Mouse (Mus musculus): ENCODE results near the gene Klhl8.

- TF ChIP-seq POLR2AphosphoS5 (IDR thresholded peaks at IDR 0.05; ENCODE audit: borderline replicate concordance, low read depth, low read length) (no peak), GATA1 (IDR thresholded peaks at IDR 0.05; ENCODE audit: low read depth, low read length) (peak; percentile 81)
Observed at GRCm38 (mm10) chr5:103815249-103815617, 95.8 kb downstream of the Klhl8 start.
